Mouse (Mus musculus) T-helper 2 cell (primary cell): ENCODE results near the gene Rnf10.

Experiments used
- in situ Hi-C: fragments of 300-600 bp; cut with MboI, MseI; formaldehyde crosslinking; loops from one replicate; pipeline ENCODE4 v1.15.1; 2025; ENCODE audit warnings: high pct_unique_total_duplicates

The Rnf10 gene

GRCm38 (mm10) chr5:115203735-115204561 lies 68.8 kb downstream of the Rnf10 start:
- in situ Hi-C loops: no loop called here

- in situ Hi-C loops: no loop called here
These were observed 78.0 kb downstream of the Rnf10 start for GRCm38 (mm10) chr5:115194626-115195221.

- in situ Hi-C loops: no loop called here
These were observed 78.8 kb downstream of the Rnf10 start, which contains the start of gene Cabp1 for GRCm38 (mm10) chr5:115193669-115194625. Cabp1 (minus strand) TSS chr5:115194381.

GRCm38 (mm10) chr5:115193226-115193625 lies 79.5 kb downstream of the Rnf10 start:
- in situ Hi-C loops: no loop called here

GRCm38 (mm10) chr5:115192828-115193195 lies 79.9 kb downstream of the Rnf10 start:
- in situ Hi-C loops: no loop called here

- in situ Hi-C loops: no loop called here
These were observed 80.5 kb downstream of the Rnf10 start for GRCm38 (mm10) chr5:115191880-115192827.
